Mouse (Mus musculus) CH12.LX (cell line): ENCODE results near the gene Rnf113a1. TPM values are rescaled to one million over a fixed set of nuclear protein-coding genes. Genes with fewer than 3 reads are reported as not detected.
"Not testable (repeated sequence)": the region's sequence is repeated elsewhere in the genome, so short reads cannot be mapped to it uniquely, and the experiment has no call there.

Experiments used
- DNase-seq: peaks from one replicate; pipeline ENCODE4 v3.0.0-alpha.2; 2013; ENCODE audit errors: extremely low read depth
- H3K27ac ChIP-seq: 2 replicates; pipeline ENCODE4 v1.5.1; 2012; ENCODE audit warnings: low read depth, mild to moderate bottlenecking, control low read depth, moderate library complexity; ENCODE audit not compliant: insufficient read depth
- H3K27me3 ChIP-seq: replicated peaks from 2 replicates; pipeline ENCODE3; 2012; ENCODE audit warnings: inconsistent platforms
- H3K36me3 ChIP-seq, 2 experiments: replicated peaks in 1 of 2; 2 replicates each; pipeline versions ENCODE3 to v1.6.1; 2012; ENCODE audit warnings: inconsistent platforms in 1 of 2, low read length in 1 of 2, mild to moderate bottlenecking in 1 of 2, mixed read lengths in 1 of 2, moderate library complexity in 1 of 2; ENCODE audit not compliant: control insufficient read depth in 1 of 2, insufficient read depth in 1 of 2
- H3K4me1 ChIP-seq, 2 experiments: 2 replicates each; pipeline ENCODE4 v1.6.1; 2012; ENCODE audit warnings: inconsistent platforms in 1 of 2, moderate library complexity in 1 of 2; ENCODE audit not compliant: insufficient read depth in 2 of 2, control insufficient read depth in 1 of 2
- H3K4me2 ChIP-seq: 2 replicates; pipeline ENCODE4 v1.6.1; 2012; ENCODE audit warnings: low read depth, mild to moderate bottlenecking, control low read depth; ENCODE audit not compliant: poor library complexity, insufficient read depth, severe bottlenecking
- H3K4me3 ChIP-seq, 3 experiments: fragments of 150-350 bp in 1 of 3; sonication (generic) in 1 of 3; replicated peaks in 1 of 3; 2 replicates each; pipeline versions ENCODE3 to v1.5.1; 2011 to 2012; ENCODE audit warnings: low read depth in 2 of 3, low read length in 2 of 3, mild to moderate bottlenecking in 2 of 3, moderate library complexity in 2 of 3, control low read depth in 1 of 3, improper control_type of control experiment in 1 of 3, inconsistent platforms in 1 of 3, mixed read lengths in 1 of 3; ENCODE audit not compliant: poor library complexity in 1 of 3
- H3K79me2 ChIP-seq: replicated peaks from 2 replicates; pipeline ENCODE4 v1.6.1; 2012; ENCODE audit warnings: mild to moderate bottlenecking, moderate library complexity; ENCODE audit not compliant: control insufficient read depth, poor library complexity, insufficient read depth, severe bottlenecking; ENCODE audit errors: extremely low read depth
- H3K9ac ChIP-seq: 2 replicates; pipeline ENCODE4 v1.6.1; 2012; ENCODE audit warnings: low read depth, mild to moderate bottlenecking, control low read depth, moderate library complexity; ENCODE audit not compliant: insufficient read depth
- H3K9me3 ChIP-seq: replicated peaks from 2 replicates; pipeline ENCODE3; 2012; ENCODE audit warnings: low read length, inconsistent platforms, mixed read lengths
- BHLHE40 ChIP-seq: IDR thresholded peaks from 2 replicates; pipeline ENCODE4 v1.6.1; 2011; ENCODE audit warnings: mild to moderate bottlenecking, low read depth, low read length, improper control_type of control experiment
- CHD2 ChIP-seq: IDR thresholded peaks from 2 replicates; pipeline ENCODE4 v1.6.1; 2011; ENCODE audit warnings: low read length, improper control_type of control experiment
- CTCF ChIP-seq, 2 experiments: IDR thresholded peaks in 1 of 2; conservative IDR thresholded peaks in 1 of 2; 2 replicates each; pipeline ENCODE4 v1.5.1; 2011 to 2012; ENCODE audit warnings: low read depth in 2 of 2, low read length in 2 of 2, improper control_type of control experiment in 1 of 2, inconsistent platforms in 1 of 2, mild to moderate bottlenecking in 1 of 2, moderate library complexity in 1 of 2
- ELF1 ChIP-seq: IDR thresholded peaks from 2 replicates; pipeline ENCODE4 v1.6.1; 2014; ENCODE audit warnings: low read depth, mild to moderate bottlenecking, inconsistent platforms, low read length, improper control_type of control experiment
- ETS1 ChIP-seq: conservative IDR thresholded peaks from 2 replicates; pipeline ENCODE4 v1.6.1; 2012; ENCODE audit warnings: low read depth, mild to moderate bottlenecking, inconsistent platforms, low read length, improper control_type of control experiment, moderate library complexity
- IRF4 ChIP-seq: IDR thresholded peaks from 2 replicates; pipeline ENCODE4 v1.6.1; 2014; ENCODE audit warnings: low read depth, mild to moderate bottlenecking, inconsistent platforms, low read length, improper control_type of control experiment
- JUN ChIP-seq: IDR thresholded peaks from 2 replicates; pipeline ENCODE4 v1.6.1; 2011; ENCODE audit warnings: low read depth, mild to moderate bottlenecking, low read length, improper control_type of control experiment, moderate library complexity; ENCODE audit not compliant: insufficient read depth
- MAZ ChIP-seq: IDR thresholded peaks from 2 replicates; pipeline ENCODE4 v1.6.1; 2012; ENCODE audit warnings: low read depth, mild to moderate bottlenecking, inconsistent platforms, low read length, improper control_type of control experiment, moderate library complexity
- MEF2A ChIP-seq: IDR thresholded peaks from 2 replicates; pipeline ENCODE4 v1.6.1; 2014; ENCODE audit warnings: low read depth, mild to moderate bottlenecking, inconsistent platforms, low read length, improper control_type of control experiment, borderline replicate concordance
- POLR2A ChIP-seq: IDR thresholded peaks from 2 replicates; pipeline ENCODE4 v1.6.1; 2011; ENCODE audit warnings: low read depth, mild to moderate bottlenecking, improper control_type of control experiment, low read length
- RAD21 ChIP-seq: IDR thresholded peaks from 2 replicates; pipeline ENCODE4 v1.6.1; 2011; ENCODE audit warnings: low read depth, mild to moderate bottlenecking, low read length, improper control_type of control experiment, moderate library complexity
- RCOR1 ChIP-seq: conservative IDR thresholded peaks from 2 replicates; pipeline ENCODE4 v1.6.1; 2012; ENCODE audit warnings: low read depth, mild to moderate bottlenecking, inconsistent platforms, low read length, improper control_type of control experiment
- SIN3A ChIP-seq: IDR thresholded peaks from 2 replicates; pipeline ENCODE4 v1.6.1; 2012; ENCODE audit warnings: low read length, improper control_type of control experiment, inconsistent platforms
- SMC3 ChIP-seq: IDR thresholded peaks from 2 replicates; pipeline ENCODE4 v1.6.1; 2011; ENCODE audit warnings: low read depth, low read length, improper control_type of control experiment
- TCF12 ChIP-seq: IDR thresholded peaks from 2 replicates; pipeline ENCODE4 v1.6.1; 2014; ENCODE audit warnings: low read depth, mild to moderate bottlenecking, inconsistent platforms, low read length, improper control_type of control experiment
- ZC3H11A ChIP-seq: IDR thresholded peaks from 2 replicates; pipeline ENCODE4 v1.6.1; 2012; ENCODE audit warnings: low read depth, mild to moderate bottlenecking, inconsistent platforms, low read length, improper control_type of control experiment
- ZMIZ1 ChIP-seq: IDR thresholded peaks from 2 replicates; pipeline ENCODE4 v1.6.1; 2012; ENCODE audit warnings: low read depth, mild to moderate bottlenecking, inconsistent platforms, low read length, improper control_type of control experiment
- ZNF384 ChIP-seq: IDR thresholded peaks from 2 replicates; pipeline ENCODE4 v1.6.1; 2012; ENCODE audit warnings: low read depth, low read length, improper control_type of control experiment, inconsistent platforms
- dilution Hi-C: fragments of 300-500 bp; cut with MboI; formaldehyde crosslinking; loops from 2 replicates; pipeline ENCODE4 v1.14.3; 2020; ENCODE audit warnings: low sequenced_read_pairs; ENCODE audit not compliant: extremely low pct_unique_long_range_greater_than_20kb, extremely low pct_ligation_motif_present
- in situ Hi-C: fragments of 300-500 bp; cut with MboI; formaldehyde crosslinking; loops from 3 replicates; pipeline ENCODE4 v1.14.3; 2019; ENCODE audit warnings: low sequenced_read_pairs, low pct_ligation_motif_present, low pct_unique_long_range_greater_than_20kb, mixed read lengths
- polyA plus RNA-seq: library from polyadenylated mRNA; unstranded; fragments of >175 nt; gene quantifications from 2 replicates; pipeline ENCODE4 v1.2.1, GENCODE M21; 2012; ENCODE audit warnings: low read depth; ENCODE audit not compliant: insufficient read length
- total RNA-seq, 2 experiments: library from RNA; depleted of rRNA; stranded (reverse); fragments of 300-350 nt in 1 of 2; fragments of >200 nt in 1 of 2; gene quantifications; 2 replicates each; pipeline ENCODE4 v1.2.3; 2012 to 2014

The Rnf113a1 gene
- total and polyA plus RNA-seq, 3 experiments, result 9.9 to 12.5 (median 10.0) TPM

- no peak overlapping the region for H3K9ac ChIP-seq
- DNase-seq, result peak; percentile 62
- TF ChIP-seq CTCF (conservative IDR thresholded peaks at IDR 0.05 in 1 of 2, IDR thresholded peaks at IDR 0.05 in 1 of 2; ENCODE audit: low read depth in 2 of 2, low read length in 2 of 2) (peak; percentile 61 to 68; a peak in 3 of 4 replicates), ZC3H11A (no peak), ZNF384 (no peak), RAD21 (peak; percentile 48), SMC3 (peak; percentile 36), BHLHE40 (no peak), IRF4 (no peak)
- no peak overlapping the region for H3K4me2 ChIP-seq
- no peaks in the 10 kb centered on the region for H3K9me3 ChIP-seq
- no peak overlapping the region for H3K4me3 ChIP-seq
- H3K27ac ChIP-seq, result no peak overlapping the region
- in situ Hi-C loops, result no loop called here
- H3K4me1 ChIP-seq, result peaks cover 3 to 5% of the 10 kb centered on the region in 2 experiments; a peak in 3 of 4 replicates
- no peaks in the 10 kb centered on the region for H3K79me2 ChIP-seq
- dilution Hi-C loops, result no loop called here
- H3K27me3 ChIP-seq, result no peaks in the 10 kb centered on the region
- peaks cover 6% of the 10 kb centered on the region in 2 experiments for H3K36me3 ChIP-seq
These were observed 24.0 kb upstream of the Rnf113a1 start for GRCm38 (mm10) chrX:37167085-37167484.

GRCm38 (mm10) chrX:37168742-37169141 is 22.3 kb upstream of the Rnf113a1 start, which contains the start of gene Akap14:
TSS of gene Akap14 (minus strand) at chrX:37168842.
- dilution Hi-C loops, result no loop called here
- H3K9ac ChIP-seq, result no peak within 1 kb of the TSS
- H3K4me2 ChIP-seq, result no peak within 1 kb of the TSS
- no peaks in the 10 kb centered on the region for H3K9me3 ChIP-seq
- H3K4me1 ChIP-seq, result peaks cover 0 to 5% of the 10 kb centered on the region in 2 experiments; a peak in 2 of 4 replicates
- no peak within 1 kb of the TSS for H3K4me3 ChIP-seq
- H3K27ac ChIP-seq, result no peak within 1 kb of the TSS
- DNase-seq, result no peak
- H3K27me3 ChIP-seq, result no peaks in the 10 kb centered on the region
- no peaks in the 10 kb centered on the region for H3K79me2 ChIP-seq
- no peaks in the 10 kb centered on the region for H3K36me3 ChIP-seq
- TF ChIP-seq MAZ, result no peak
- TF ChIP-seq TCF12, result no peak
- no peak for TF ChIP-seq CHD2
- TF ChIP-seq POLR2A, result no peak
- TF ChIP-seq ZNF384, result no peak
- TF ChIP-seq ELF1, result no peak
- TF ChIP-seq SIN3A, result no peak
- TF ChIP-seq ZC3H11A, result no peak
- TF ChIP-seq JUN, result no peak
- no peak for TF ChIP-seq MEF2A
- no peak for TF ChIP-seq RCOR1
- TF ChIP-seq ETS1, result no peak
- TF ChIP-seq CTCF (conservative IDR thresholded peaks at IDR 0.05 in 1 of 2, IDR thresholded peaks at IDR 0.05 in 1 of 2; ENCODE audit: low read depth in 2 of 2, low read length in 2 of 2), result no peak
- no peak for TF ChIP-seq ZMIZ1
- TF ChIP-seq, all 38 proteins: peak for 0
- in situ Hi-C loops, result no loop called here

- DNase-seq, H3K79me2 ChIP-seq, in situ Hi-C loops, H3K9ac ChIP-seq, dilution Hi-C loops, H3K27me3 ChIP-seq, H3K4me2 ChIP-seq, H3K9me3 ChIP-seq, H3K27ac ChIP-seq, H3K4me3 ChIP-seq, H3K4me1 ChIP-seq: not testable (repeated sequence)
- peaks cover 10 to 28% of the 10 kb centered on the region in 2 experiments for H3K36me3 ChIP-seq
These were observed 6.6 kb upstream of the Rnf113a1 start for GRCm38 (mm10) chrX:37184401-37184800.
